Mouse (Mus musculus) layer of hippocampus, adult 11-12 months (tissue): ENCODE measurements at regions not wholly inside any gene's neighbourhood (a gene's known extent, or its start where the extent isn't known, plus 50 kb on each side); places are given as distances from the start of the nearest gene placed in this dataset.

Source experiments
- DNase-seq: peaks from one replicate; pipeline ENCODE4 v3.0.0; 2022; ENCODE audit warnings: low spot score

DNA sequence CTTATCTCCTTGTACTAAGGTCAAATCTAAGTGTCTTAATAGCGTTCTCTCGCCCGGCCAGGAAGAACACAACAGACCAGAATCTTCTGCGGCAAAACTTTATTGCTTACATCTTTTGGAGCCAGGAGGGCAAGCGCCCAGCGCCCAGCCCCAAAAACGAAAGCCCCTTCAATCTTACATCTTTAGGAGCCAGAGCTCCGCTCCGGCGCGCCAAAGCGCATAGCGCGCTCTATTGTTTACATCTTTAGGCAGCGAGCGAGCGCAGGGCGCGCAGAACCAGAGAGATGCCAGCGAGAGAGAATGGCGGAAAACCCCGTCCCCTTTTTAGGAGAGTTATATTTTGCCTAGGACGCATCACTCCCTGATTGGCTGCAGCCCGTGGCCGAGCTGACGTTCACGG, 373.2 kb upstream of the Gm21477 start:
- peak; percentile 0 for DNase-seq
